Comparison of ENCODE assay signal across 8 mouse cellular contexts in genomic region chrX:135963629-135964028, GRCm38 (mm10). TPM values are rescaled to one million over a fixed set of nuclear protein-coding genes. Genes with fewer than 3 reads are reported as not detected.
DNase-seq lines count a peak whose midpoint lies in the region; ATAC-seq lines count a peak whose summit lies in the region.

No protein-coding gene starts in this region.

- intact Hi-C loops in heart, postnatal 10 days (cut with DNase I): loop anchor here (1.0 kb wide), 1 partner anchor 157 kb away; no protein-coding TSS in a partner anchor
- intact Hi-C loops in heart, postnatal 25 days (cut with DNase I): loop anchor here (2.0 kb wide), 1 partner anchor 157 kb away; no protein-coding TSS in a partner anchor

- peak; percentile 37 to 69 for DNase-seq in heart, postnatal 10 days
- no peak for DNase-seq in heart, postnatal 25 days (ENCODE audit: low spot score)
- peak; percentile 31 for DNase-seq in thymus, postnatal 0 days (ENCODE audit: low spot score)
- DNase-seq in thymus, postnatal 36 days: no peak
- DNase-seq in cerebellum, postnatal 14 days: peak; percentile 57 to 64
- peak; percentile 74 for DNase-seq in retina, embryonic 14.5 days (ENCODE audit: low spot score)

- ATAC-seq in inflammation-experienced regulatory T-cells, adult 6 months: peak; percentile 68
- no peak for ATAC-seq in erythroid progenitor cell, adult 5-6 weeks (replicated peaks; ENCODE audit: low FRiP score, poor library complexity, severe bottlenecking)

RNA-seq across cellular contexts. Expression of gene Arxes2, which starts 30.0 kb away (rescaled TPM):
- 10 to 100 TPM in 1 of 2 experiments, 1 to 10 TPM in 1; 9.4 to 13.4 TPM for total RNA-seq in heart, postnatal 10 days (2021)
- 1 to 10 TPM; 2.0 to 3.0 TPM for total RNA-seq in heart, postnatal 25 days (2021)
- polyA plus RNA-seq in thymus, postnatal 0 days (2015; fragmentation: Nextera tagmentation; extraction: Ambion mirVana): 16.2 and 18.6 TPM in 2 replicates
- polyA plus RNA-seq in inflammation-experienced regulatory T-cells, adult 6 months (2017; shearing (Covaris generic)): 1 to 10 TPM; 5.5 to 8.4 (median 6.0) TPM
- not detected in 2 replicates for total RNA-seq in erythroid progenitor cell, adult 5-6 weeks (2015; ENCODE audit: low replicate concordance)
- total RNA-seq in erythroid progenitor cell, adult 5-6 weeks (2017; ENCODE audit: low replicate concordance): not detected in 2 replicates

Comparison
In these comparisons a context has a peak if more than half of its experiments do, and no peak if none do; other contexts are left out.
1. DNase-seq: peak in heart, postnatal 10 days (2 of 2), thymus, postnatal 0 days (single experiment), cerebellum, postnatal 14 days (2 of 2) and retina, embryonic 14.5 days (single experiment); none in heart, postnatal 25 days (single experiment) and thymus, postnatal 36 days (0 of 2).